Mouse (Mus musculus) midbrain, postnatal 0 days (tissue): ENCODE measurements around the gene Pdia4. TPM values are rescaled to one million over a fixed set of nuclear protein-coding genes. Genes with fewer than 3 reads are reported as not detected.

Source experiments
- ATAC-seq: fragments of 200-750 bp; cut with Nextera tagmentation; 2 replicates; pipeline ENCODE4 v1.8.0; 2017; ENCODE audit warnings: moderate number of reproducible peaks, mild to moderate bottlenecking, moderate TSS enrichment, moderate library complexity; ENCODE audit not compliant: low FRiP score
- DNase-seq: peaks from one replicate; pipeline ENCODE4 v3.0.0-alpha.2; 2015; ENCODE audit warnings: low spot score
- H3K27ac ChIP-seq: fragments of 300-500 bp; sonication (generic); 2 replicates; pipeline ENCODE4 v1.5.1; 2014; ENCODE audit warnings: low read depth, mild to moderate bottlenecking, low read length, mixed read lengths
- H3K27me3 ChIP-seq: fragments of 300-500 bp; sonication (generic); 2 replicates; pipeline ENCODE4 v1.6.1; 2014; ENCODE audit warnings: low read length, control low read depth, mixed read lengths; ENCODE audit not compliant: insufficient read depth
- H3K36me3 ChIP-seq: fragments of 300-500 bp; sonication (generic); 2 replicates; pipeline ENCODE4 v1.6.1; 2014; ENCODE audit warnings: low read length, control low read depth, mixed read lengths; ENCODE audit not compliant: insufficient read depth
- H3K4me1 ChIP-seq: fragments of 300-500 bp; sonication (generic); 2 replicates; pipeline ENCODE4 v1.6.1; 2014; ENCODE audit warnings: mild to moderate bottlenecking, control low read depth, antibody characterized with exemption, low read length, mixed read lengths; ENCODE audit not compliant: insufficient read depth
- H3K4me2 ChIP-seq: fragments of 300-500 bp; sonication (generic); 2 replicates; pipeline ENCODE4 v1.6.1; 2014; ENCODE audit warnings: low read depth, mild to moderate bottlenecking, low read length, mixed read lengths; ENCODE audit not compliant: poor library complexity, severe bottlenecking
- H3K4me3 ChIP-seq: fragments of 300-500 bp; sonication (generic); 2 replicates; pipeline ENCODE4 v1.5.1; 2014; ENCODE audit warnings: low read depth, mild to moderate bottlenecking, low read length, moderate library complexity
- H3K9ac ChIP-seq: fragments of 300-500 bp; sonication (generic); replicated peaks from 2 replicates; pipeline ENCODE4 v1.6.1; 2014; ENCODE audit warnings: mild to moderate bottlenecking, low read length, moderate library complexity, mixed read lengths; ENCODE audit not compliant: poor library complexity, severe bottlenecking
- H3K9me3 ChIP-seq: fragments of 300-500 bp; sonication (generic); 2 replicates; pipeline ENCODE4 v1.6.1; 2016; ENCODE audit warnings: low read length, control low read depth
- CTCF ChIP-seq: IDR thresholded peaks from 2 replicates; pipeline ENCODE4 v1.5.1; 2016; ENCODE audit warnings: antibody characterized with exemption, mild to moderate bottlenecking
- WGBS: fragments of 180-500 bp; shearing (Covaris S2); extraction: QIAGEN DNeasy Blood & Tissue Kit; methylation state at CpG from one replicate; pipeline ENCODE4 v1.1.7; 2014; 5-methylcytosine and 5-hydroxymethylcytosine counted together
- polyA plus RNA-seq: library from polyadenylated mRNA; unstranded; fragments of >200 nt; fragmentation: Nextera tagmentation; extraction: Ambion mirVana; gene quantifications from 2 replicates; pipeline ENCODE4 v1.2.1, GENCODE M21; 2015
- total RNA-seq: library from RNA; depleted of rRNA; stranded (reverse); fragments of >200 nt; gene quantifications from 2 replicates; pipeline ENCODE4 v1.2.3, GENCODE M21; 2014

Gene Pdia4
- total and polyA plus RNA-seq, 2 experiments from 2014 or later, result 81.6 to 92.7 TPM

- no peaks in the 10 kb centered on the region for H3K9me3 ChIP-seq
- no peak overlapping the region for H3K9ac ChIP-seq
- peaks cover 7% of the 10 kb centered on the region; the same call in 1 of the 2 replicates for H3K4me1 ChIP-seq
- H3K27me3 ChIP-seq, result no peaks in the 10 kb centered on the region
- TF ChIP-seq CTCF, result no peak
- H3K4me3 ChIP-seq, result no peak overlapping the region
- no peak overlapping the region for H3K4me2 ChIP-seq
- WGBS, result 76% methylated on average over 4 of the region's 4 CpGs
- H3K36me3 ChIP-seq, result peaks cover 23% of the 10 kb centered on the region
- DNase-seq, result peak; percentile 41
- no peak for ATAC-seq
- H3K27ac ChIP-seq, result 0 out of 2 replicates have a peak overlapping the region, but pooled peaks have one; percentile 26
Observed at GRCm38 (mm10) chr6:47809053-47809452, 4.2 kb downstream of the Pdia4 start.

GRCm38 (mm10) chr6:47808545-47808944 lies 4.7 kb downstream of the Pdia4 start:
- Histone ChIP-seq H3K4me2 (no peak overlapping the region), H3K9ac (no peak overlapping the region), H3K9me3 (no peaks in the 10 kb centered on the region), H3K27me3 (no peaks in the 10 kb centered on the region), H3K4me3 (no peak overlapping the region), H3K36me3 (peaks cover 28% of the 10 kb centered on the region), H3K27ac (no peak overlapping the region), H3K4me1 (peaks cover 7% of the 10 kb centered on the region; the same call in 1 of the 2 replicates)
- 86% methylated on average over 5 of the region's 5 CpGs for WGBS
- DNase-seq (no peak), ATAC-seq (no peak)
- TF ChIP-seq CTCF, result no peak

- DNase-seq (no peak), ATAC-seq (no peak)
- no peak for TF ChIP-seq CTCF
- Histone ChIP-seq H3K4me3 (no peak overlapping the region), H3K4me2 (no peak overlapping the region), H3K9ac (no peak overlapping the region), H3K4me1 (peaks cover 7% of the 10 kb centered on the region; the same call in 1 of the 2 replicates), H3K36me3 (peaks cover 39% of the 10 kb centered on the region), H3K9me3 (no peaks in the 10 kb centered on the region), H3K27ac (no peak overlapping the region), H3K27me3 (no peaks in the 10 kb centered on the region)
- 86% methylated on average over 2 of the region's 2 CpGs for WGBS
Observed at GRCm38 (mm10) chr6:47807419-47807818, 5.8 kb downstream of the Pdia4 start.

- DNase-seq, result no peak
- no peak for ATAC-seq
- no peak overlapping the region for H3K27ac ChIP-seq
- H3K9ac ChIP-seq, result no peak overlapping the region
- H3K36me3 ChIP-seq, result peaks cover 47% of the 10 kb centered on the region
- whole genome bisulfite sequencing, result 80% methylated on average over 2 of the region's 2 CpGs
- no peak for TF ChIP-seq CTCF
- no peaks in the 10 kb centered on the region for H3K9me3 ChIP-seq
- no peak overlapping the region for H3K4me2 ChIP-seq
- no peaks in the 10 kb centered on the region for H3K4me1 ChIP-seq
- no peak overlapping the region for H3K4me3 ChIP-seq
- H3K27me3 ChIP-seq, result no peaks in the 10 kb centered on the region
Observed at GRCm38 (mm10) chr6:47805520-47805919, 7.7 kb downstream of the Pdia4 start.

- Histone ChIP-seq H3K4me1 (no peaks in the 10 kb centered on the region), H3K4me2 (no peak overlapping the region), H3K4me3 (no peak overlapping the region), H3K27me3 (no peaks in the 10 kb centered on the region), H3K27ac (no peak overlapping the region), H3K9ac (no peak overlapping the region), H3K36me3 (peaks cover 61% of the 10 kb centered on the region), H3K9me3 (no peaks in the 10 kb centered on the region)
- peak; percentile 68 for ATAC-seq
- DNase-seq, result peak; percentile 87
- peak; percentile 79 for TF ChIP-seq CTCF
- WGBS, result 46% methylated on average over 6 of the region's 6 CpGs
Observed at GRCm38 (mm10) chr6:47799079-47799478, 14.2 kb downstream of the Pdia4 start.

- TF ChIP-seq CTCF, result peak; percentile 64
- 30% methylated on average over 10 of the region's 10 CpGs for WGBS
- no peaks in the 10 kb centered on the region for H3K9me3 ChIP-seq
- H3K27ac ChIP-seq, result no peak overlapping the region
- H3K36me3 ChIP-seq, result peaks cover 24% of the 10 kb centered on the region
- no peak overlapping the region for H3K9ac ChIP-seq
- no peak overlapping the region for H3K4me3 ChIP-seq
- no peak for ATAC-seq
- peak; percentile 58 for DNase-seq
- H3K4me1 ChIP-seq, result no peaks in the 10 kb centered on the region
- H3K27me3 ChIP-seq, result no peaks in the 10 kb centered on the region
- H3K4me2 ChIP-seq, result no peak overlapping the region
Observed at GRCm38 (mm10) chr6:47794106-47794830, 19.0 kb downstream of the Pdia4 start.
